Mouse (Mus musculus) embryonic facial prominence, embryonic 10.5 days (tissue): ENCODE measurements around the gene Olfr1348. TPM values are rescaled to one million over a fixed set of nuclear protein-coding genes. Genes with fewer than 3 reads are reported as not detected.
"Not testable (repeated sequence)": the region's sequence is repeated elsewhere in the genome, so short reads cannot be mapped to it uniquely, and the experiment has no call there.

ENCODE experiments used
- DNase-seq: peaks from one replicate; pipeline ENCODE4 v3.0.0-alpha.2; 2017; ENCODE audit warnings: low spot score
- H3K27ac ChIP-seq: fragments of 300-500 bp; sonication (generic); replicated peaks from 2 replicates; pipeline ENCODE4 v1.5.1; 2016; ENCODE audit warnings: mild to moderate bottlenecking
- H3K27me3 ChIP-seq: fragments of 300-500 bp; sonication (generic); replicated peaks from 2 replicates; pipeline ENCODE4 v1.6.1; 2016; ENCODE audit warnings: low read depth, mild to moderate bottlenecking; ENCODE audit not compliant: poor library complexity, severe bottlenecking
- H3K36me3 ChIP-seq: fragments of 300-500 bp; sonication (generic); replicated peaks from 2 replicates; pipeline ENCODE4 v1.6.1; 2016; ENCODE audit warnings: mild to moderate bottlenecking, moderate library complexity
- H3K4me1 ChIP-seq: fragments of 300-500 bp; sonication (generic); 2 replicates; pipeline ENCODE4 v1.6.1; 2016
- H3K4me3 ChIP-seq: fragments of 300-500 bp; sonication (generic); 2 replicates; pipeline ENCODE4 v1.5.1; 2016; ENCODE audit warnings: mild to moderate bottlenecking, moderate library complexity
- H3K9me3 ChIP-seq: fragments of 300-500 bp; sonication (generic); 2 replicates; pipeline ENCODE4 v1.6.1; 2016; ENCODE audit warnings: mild to moderate bottlenecking
- WGBS: fragments of 180-500 bp; shearing (Covaris S2); methylation state at CpG from one replicate; pipeline ENCODE4 v1.1.7; 2016; 5-methylcytosine and 5-hydroxymethylcytosine counted together
- polyA plus RNA-seq: library from polyadenylated mRNA; unstranded; fragments of >200 nt; fragmentation: Nextera tagmentation; extraction: Ambion mirVana; gene quantifications from 2 replicates; pipeline ENCODE4 v1.2.1, GENCODE M21; 2016

Gene Olfr1348
- polyA plus RNA-seq, result not detected in 2 replicates

DNA sequence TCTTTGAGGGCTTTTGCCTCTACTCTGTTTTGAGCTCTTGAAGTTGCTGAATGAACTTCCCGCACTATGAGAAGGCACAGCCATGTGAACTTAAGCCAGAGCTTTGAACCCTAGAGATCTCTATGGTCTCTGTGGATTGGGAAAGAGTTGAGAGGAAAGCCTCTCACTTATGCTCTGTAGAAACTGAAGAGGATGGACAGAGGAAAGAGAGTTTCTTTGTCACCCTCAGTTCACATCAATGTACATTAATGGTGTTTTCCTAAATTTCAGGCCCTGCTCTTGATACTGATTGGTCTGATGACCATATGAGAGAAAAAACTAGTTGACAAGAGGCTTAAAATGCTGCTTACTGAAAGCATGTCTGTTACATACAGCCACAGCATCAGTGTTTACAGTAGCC, at the start of gene Olfr1348:
Gene Olfr1348, minus strand, starts transcription at position 101 of the 400 bp plus-strand sequence.
- 87% methylated on average over 1 of the region's 1 CpGs for WGBS
- Histone ChIP-seq H3K4me3 (no peak within 1 kb of the TSS), H3K9me3 (peaks cover 27% of the 10 kb centered on the region), H3K36me3 (no peaks in the 10 kb centered on the region), H3K27ac (no peak within 1 kb of the TSS), H3K4me1 (no peaks in the 10 kb centered on the region), H3K27me3 (no peaks in the 10 kb centered on the region)
- DNase-seq, result no peak

DNA sequence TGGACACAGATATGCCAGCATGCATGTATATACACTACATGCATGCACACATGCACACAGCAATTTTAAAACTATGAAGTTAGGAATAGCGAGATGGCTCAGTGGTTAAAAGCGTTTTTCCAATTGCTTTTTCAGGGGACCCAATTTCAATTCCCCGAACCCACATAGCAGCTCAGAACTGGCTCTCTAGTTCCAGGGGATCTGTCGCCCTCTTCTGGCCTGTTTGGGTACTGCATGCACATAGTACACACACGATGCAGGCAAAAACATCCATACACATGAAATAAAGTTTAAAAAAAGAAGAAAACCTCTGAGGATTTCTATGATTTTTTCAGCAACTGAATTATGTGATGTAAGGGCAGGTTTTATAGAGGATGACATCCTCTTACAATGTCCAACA, 17.6 kb upstream of the Olfr1348 start:
- H3K36me3 ChIP-seq, result no peaks in the 10 kb centered on the region

GRCm38 (mm10) chr7:6525001-6525400, 16.5 kb upstream of the Olfr1348 start:
- no peak for DNase-seq
- H3K36me3 ChIP-seq, result no peaks in the 10 kb centered on the region
- H3K4me1 ChIP-seq, result no peaks in the 10 kb centered on the region
- H3K27me3 ChIP-seq, result no peaks in the 10 kb centered on the region
- H3K9me3 ChIP-seq, result peaks cover 62% of the 10 kb centered on the region
- H3K27ac ChIP-seq, result no peak overlapping the region
- no peak overlapping the region for H3K4me3 ChIP-seq
- WGBS, result 58% methylated on average over 3 of the region's 3 CpGs

More for the DNA sequence above, 17.6 kb upstream of the Olfr1348 start:
- H3K4me1 ChIP-seq, result no peaks in the 10 kb centered on the region
- 72% methylated on average over 5 of the region's 5 CpGs for WGBS
- H3K9me3 ChIP-seq, result peaks cover 57% of the 10 kb centered on the region
- no peak overlapping the region for H3K4me3 ChIP-seq
- no peaks in the 10 kb centered on the region for H3K27me3 ChIP-seq
- no peak overlapping the region for H3K27ac ChIP-seq
- DNase-seq, result peak; percentile 9

DNA sequence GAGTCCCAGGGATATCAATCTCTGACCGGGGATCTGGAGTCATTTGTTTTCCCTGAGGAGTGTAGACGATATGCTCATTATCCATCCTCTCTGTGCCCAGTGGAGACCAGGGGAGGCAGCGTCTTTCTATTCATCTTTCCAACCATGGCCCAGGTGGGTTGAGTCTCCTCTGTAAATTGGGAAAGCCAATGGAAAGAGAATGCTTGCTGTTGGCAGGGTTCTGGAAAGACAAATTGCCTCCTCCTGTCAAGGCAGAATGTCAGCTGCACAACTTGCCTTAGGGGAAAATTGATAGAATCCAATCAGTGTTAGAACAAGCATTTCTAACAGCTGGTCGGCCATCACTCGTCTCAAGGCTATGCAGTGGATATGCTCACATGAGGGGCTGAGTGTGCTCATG, 14.3 kb upstream of the Olfr1348 start, which contains the start of gene Olfr1349:
Gene Olfr1349, minus strand, starts transcription at position 101 of the 400 bp plus-strand sequence.
- Histone ChIP-seq H3K4me1 (no peaks in the 10 kb centered on the region), H3K4me3 (no peak within 1 kb of the TSS), H3K36me3 (no peaks in the 10 kb centered on the region), H3K27ac (no peak within 1 kb of the TSS), H3K27me3 (no peaks in the 10 kb centered on the region), H3K9me3 (peaks cover 70% of the 10 kb centered on the region)
- DNase-seq, result no peak
- 83% methylated on average over 5 of the region's 5 CpGs for WGBS

DNA sequence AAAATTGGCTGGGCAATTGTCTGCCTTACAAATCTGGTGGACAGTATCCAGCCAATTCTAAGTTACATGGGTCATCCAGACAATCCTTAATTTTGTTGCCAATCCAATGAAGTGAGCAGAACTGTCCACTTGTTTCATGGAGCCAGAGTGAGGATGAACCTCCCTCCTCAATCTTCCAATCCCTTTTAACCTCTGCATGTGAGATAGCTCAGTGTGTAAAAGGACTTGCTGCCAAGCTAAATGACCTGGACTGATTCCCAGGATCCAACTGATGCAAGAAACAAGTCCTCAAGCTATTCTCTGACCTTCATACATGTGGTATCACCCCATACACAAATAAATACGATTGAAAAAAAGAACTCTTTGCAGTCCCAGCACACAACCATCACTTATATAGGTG, 13.1 kb upstream of the Olfr1348 start:
- WGBS, result 31% methylated on average over 1 of the region's 1 CpGs

DNA sequence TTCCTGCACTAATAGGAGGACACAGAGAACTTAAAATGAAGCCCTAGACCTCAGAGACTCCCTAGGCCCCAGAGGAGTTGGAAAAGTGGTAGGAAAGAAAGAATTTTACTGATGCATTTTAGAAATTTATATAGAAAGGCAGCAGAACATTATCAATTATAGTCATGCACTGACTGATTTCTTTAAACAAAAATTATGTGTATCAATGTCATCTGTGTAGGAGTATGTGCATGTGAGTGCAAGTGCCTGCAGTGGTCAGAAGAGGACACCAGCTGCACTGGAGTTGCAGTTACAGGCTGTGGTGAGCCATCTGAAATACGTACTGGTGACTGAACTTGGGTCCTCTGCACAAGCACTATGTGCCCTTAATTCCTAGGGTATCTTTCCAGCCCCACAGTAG, 8.9 kb downstream of the Olfr1348 start, which contains the start of gene Olfr1347:
Gene Olfr1347, minus strand, starts transcription at position 101 of the 400 bp plus-strand sequence.
- Histone ChIP-seq H3K27me3 (no peaks in the 10 kb centered on the region), H3K4me3 (no peak within 1 kb of the TSS), H3K36me3 (no peaks in the 10 kb centered on the region), H3K27ac (no peak within 1 kb of the TSS), H3K9me3 (peaks cover 42% of the 10 kb centered on the region; the same call in 1 of the 2 replicates), H3K4me1 (no peaks in the 10 kb centered on the region)
- 43% methylated on average over 1 of the region's 1 CpGs for WGBS
- DNase-seq, result no peak

More for the DNA sequence above, 13.1 kb upstream of the Olfr1348 start:
- Histone ChIP-seq H3K4me3 (no peak overlapping the region), H3K9me3 (peaks cover 66% of the 10 kb centered on the region), H3K4me1 (no peaks in the 10 kb centered on the region), H3K27ac (no peak overlapping the region), H3K36me3 (no peaks in the 10 kb centered on the region), H3K27me3 (no peaks in the 10 kb centered on the region)
- DNase-seq, result no peak

DNA sequence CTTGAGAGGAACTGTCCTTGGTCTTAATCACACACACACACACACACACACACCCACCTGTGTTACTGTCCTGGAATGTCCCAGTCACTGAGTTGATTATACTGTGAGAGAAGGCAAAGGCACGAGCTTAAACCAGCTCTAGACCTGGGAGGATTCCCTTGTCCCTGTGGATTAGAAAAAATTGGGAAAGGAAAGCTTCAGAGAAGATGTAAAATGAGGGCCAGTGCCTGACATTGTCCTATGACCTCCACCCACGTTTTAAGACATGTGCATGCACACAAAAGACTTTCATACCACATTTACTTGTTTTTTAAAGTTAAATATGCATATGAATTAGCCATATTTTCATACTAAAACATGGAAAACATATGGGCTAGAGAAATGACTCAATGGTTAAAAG, 21.7 kb downstream of the Olfr1348 start, which contains the start of gene Olfr5:
Gene Olfr5, minus strand, starts transcription at position 101 of the 400 bp plus-strand sequence.
- 37% methylated on average over 2 of the region's 2 CpGs for WGBS
- DNase-seq, result no peak
- Histone ChIP-seq H3K36me3 (no peaks in the 10 kb centered on the region), H3K27ac (no peak within 1 kb of the TSS), H3K9me3 (peaks cover 31% of the 10 kb centered on the region), H3K4me1 (no peaks in the 10 kb centered on the region), H3K4me3 (no peak within 1 kb of the TSS), H3K27me3 (no peaks in the 10 kb centered on the region)

- DNase-seq, H3K4me3 ChIP-seq, H3K27me3 ChIP-seq, H3K27ac ChIP-seq, H3K4me1 ChIP-seq, H3K36me3 ChIP-seq: not testable (repeated sequence)
- 81% methylated on average over 2 of the region's 2 CpGs for WGBS
- peaks cover 49% of the 10 kb centered on the region for H3K9me3 ChIP-seq
These were observed 30.9 kb downstream of the Olfr1348 start for GRCm38 (mm10) chr7:6477633-6478032.

- Histone ChIP-seq H3K9me3 (peaks cover 12% of the 10 kb centered on the region), H3K27me3 (no peaks in the 10 kb centered on the region), H3K4me1 (no peaks in the 10 kb centered on the region), H3K36me3 (no peaks in the 10 kb centered on the region), H3K27ac (no peak within 1 kb of the TSS), H3K4me3 (no peak within 1 kb of the TSS)
- no peak for DNase-seq
These were observed 41.6 kb downstream of the Olfr1348 start, which contains the start of gene Olfr1346 for GRCm38 (mm10) chr7:6466951-6467350. Gene Olfr1346 (plus strand): TSS chr7:6467101.

- peak; percentile 22 for DNase-seq
- 49% methylated on average over 3 of the region's 3 CpGs for WGBS
- H3K9me3 ChIP-seq, result peaks cover 38% of the 10 kb centered on the region
- H3K36me3 ChIP-seq, result no peaks in the 10 kb centered on the region
- no peaks in the 10 kb centered on the region for H3K27me3 ChIP-seq
- H3K4me1 ChIP-seq, result no peaks in the 10 kb centered on the region
- H3K4me3 ChIP-seq, result no peak overlapping the region
- no peak overlapping the region for H3K27ac ChIP-seq
These were observed 52.1 kb downstream of the Olfr1348 start for GRCm38 (mm10) chr7:6456399-6456798.

GRCm38 (mm10) chr7:6455868-6456267, 52.7 kb downstream of the Olfr1348 start, which contains the start of gene Olfr1336:
Gene Olfr1336 (plus strand): TSS chr7:6456168.
- H3K27ac ChIP-seq, result no peak within 1 kb of the TSS
- H3K4me1 ChIP-seq, result no peaks in the 10 kb centered on the region

More at GRCm38 (mm10) chr7:6455868-6456267, 52.7 kb downstream of the Olfr1348 start, which contains the start of gene Olfr1336:
- Histone ChIP-seq H3K9me3 (peaks cover 33% of the 10 kb centered on the region), H3K27me3 (no peaks in the 10 kb centered on the region), H3K36me3 (no peaks in the 10 kb centered on the region), H3K4me3 (no peak within 1 kb of the TSS)
- DNase-seq, result no peak
